Mouse (Mus musculus): Measurements from ENCODE around the gene Fam167b. TPM values are rescaled to one million over a fixed set of nuclear protein-coding genes. Genes with fewer than 3 reads are reported as not detected.

The Fam167b gene
- 0.54 TPM in 1 of 2 replicates, not detected in the other for polyA plus RNA-seq (2016; fragmentation: Nextera tagmentation; extraction: Ambion mirVana)

- 94% methylated on average over 5 of the region's 5 CpGs for WGBS
- Histone ChIP-seq H3K4me1 (peaks cover 7% of the 10 kb centered on the region; the same call in 1 of the 2 replicates), H3K27me3 (no peaks in the 10 kb centered on the region), H3K4me2 (replicated peaks) (peak within 1 kb of the TSS; percentile 30; the same call in 1 of the 2 replicates), H3K36me3 (no peaks in the 10 kb centered on the region), H3K4me3 (no peak within 1 kb of the TSS), H3K27ac (replicated peaks) (no peak within 1 kb of the TSS), H3K9ac (replicated peaks) (no peak within 1 kb of the TSS), H3K9me3 (no peaks in the 10 kb centered on the region)
- ATAC-seq (ENCODE audit: low FRiP score, low read depth) = no peak
These were observed at the start of gene Fam167b for GRCm38 (mm10) chr4:129578466-129578865. Gene Fam167b, minus strand, starts transcription at chr4:129578549.

- peaks cover 52% of the 10 kb centered on the region for H3K36me3 ChIP-seq
These were observed 47.7 kb upstream of the Fam167b start for GRCm38 (mm10) chr4:129626035-129626434.

GRCm38 (mm10) chr4:129625496-129625895, 47.1 kb upstream of the Fam167b start:
- peaks cover 51% of the 10 kb centered on the region for H3K36me3 ChIP-seq
- no peak overlapping the region for H3K9ac ChIP-seq (replicated peaks)
- H3K4me3 ChIP-seq = no peak overlapping the region
- peaks cover 30% of the 10 kb centered on the region for H3K4me1 ChIP-seq
- peak overlapping the region; percentile 88 for H3K27ac ChIP-seq (replicated peaks)
- ATAC-seq (ENCODE audit: low FRiP score, low read depth) = no peak
- 34% methylated on average over 4 of the region's 4 CpGs for WGBS
- H3K4me2 ChIP-seq (replicated peaks) = peak overlapping the region; percentile 84; the same call in 1 of the 2 replicates
- H3K27me3 ChIP-seq = no peaks in the 10 kb centered on the region
- no peaks in the 10 kb centered on the region for H3K9me3 ChIP-seq

More at GRCm38 (mm10) chr4:129626035-129626434, 47.7 kb upstream of the Fam167b start:
- Histone ChIP-seq H3K9ac (replicated peaks) (no peak overlapping the region), H3K27ac (replicated peaks) (no peak overlapping the region), H3K9me3 (no peaks in the 10 kb centered on the region), H3K4me1 (peaks cover 32% of the 10 kb centered on the region), H3K4me2 (replicated peaks) (no peak overlapping the region), H3K27me3 (no peaks in the 10 kb centered on the region), H3K4me3 (no peak overlapping the region)
- no peak for ATAC-seq (ENCODE audit: low FRiP score, low read depth)
- 82% methylated on average over 6 of the region's 6 CpGs for WGBS

- no peaks in the 10 kb centered on the region for H3K27me3 ChIP-seq
- peaks cover 30% of the 10 kb centered on the region for H3K4me1 ChIP-seq
- peak overlapping the region; percentile 59 for H3K4me3 ChIP-seq
- peaks cover 46% of the 10 kb centered on the region for H3K36me3 ChIP-seq
- under 1% methylated on average over 6 of the region's 6 CpGs for WGBS
- peak overlapping the region; percentile 72; the same call in 1 of the 2 replicates for H3K9ac ChIP-seq (replicated peaks)
- H3K27ac ChIP-seq (replicated peaks) = peak overlapping the region; percentile 88
- 0 out of 2 replicates have a peak, but pooled peaks have one; percentile 8 for ATAC-seq (ENCODE audit: low FRiP score, low read depth)
- H3K4me2 ChIP-seq (replicated peaks) = peak overlapping the region; percentile 84
- H3K9me3 ChIP-seq = no peaks in the 10 kb centered on the region
These were observed 46.7 kb upstream of the Fam167b start for GRCm38 (mm10) chr4:129625029-129625370.

GRCm38 (mm10) chr4:129624281-129625028, 46.1 kb upstream of the Fam167b start:
- WGBS = under 1% methylated on average over 18 of the region's 18 CpGs
- Histone ChIP-seq H3K4me3 (peak overlapping the region; percentile 59), H3K4me1 (peaks cover 30% of the 10 kb centered on the region), H3K36me3 (peaks cover 40% of the 10 kb centered on the region), H3K9me3 (no peaks in the 10 kb centered on the region), H3K9ac (replicated peaks) (peak overlapping the region; percentile 72), H3K27ac (replicated peaks) (peak overlapping the region; percentile 88), H3K4me2 (replicated peaks) (peak overlapping the region; percentile 84), H3K27me3 (no peaks in the 10 kb centered on the region)
- peak; percentile 87 for ATAC-seq (ENCODE audit: low FRiP score, low read depth)

- Histone ChIP-seq H3K9ac (replicated peaks) (peak within 1 kb of the TSS; percentile 72), H3K27ac (replicated peaks) (peak within 1 kb of the TSS; percentile 88), H3K4me2 (replicated peaks) (peak within 1 kb of the TSS; percentile 84), H3K4me3 (peak within 1 kb of the TSS; percentile 59), H3K27me3 (no peaks in the 10 kb centered on the region), H3K4me1 (peaks cover 33% of the 10 kb centered on the region), H3K9me3 (no peaks in the 10 kb centered on the region), H3K36me3 (peaks cover 33% of the 10 kb centered on the region)
- WGBS = 0% methylated on average over 10 of the region's 10 CpGs
- peak; percentile 47 for ATAC-seq (ENCODE audit: low FRiP score, low read depth)
These were observed 45.3 kb upstream of the Fam167b start, which contains the start of gene Ccdc28b for GRCm38 (mm10) chr4:129623681-129624091. Gene Ccdc28b, minus strand, starts transcription at chr4:129623947.

GRCm38 (mm10) chr4:129622803-129623535, 44.6 kb upstream of the Fam167b start:
- ATAC-seq (ENCODE audit: low FRiP score, low read depth) = no peak
- Histone ChIP-seq H3K4me2 (replicated peaks) (peak overlapping the region; percentile 84), H3K9me3 (no peaks in the 10 kb centered on the region), H3K27me3 (no peaks in the 10 kb centered on the region), H3K27ac (replicated peaks) (peak overlapping the region; percentile 88), H3K9ac (replicated peaks) (peak overlapping the region; percentile 72), H3K4me1 (peaks cover 40% of the 10 kb centered on the region), H3K36me3 (peaks cover 25% of the 10 kb centered on the region), H3K4me3 (peak overlapping the region; percentile 59)
- WGBS = 17% methylated on average over 8 of the region's 8 CpGs

GRCm38 (mm10) chr4:129622120-129622802, 43.9 kb upstream of the Fam167b start:
- Histone ChIP-seq H3K4me3 (peak overlapping the region; percentile 59; the same call in 1 of the 2 replicates), H3K4me2 (replicated peaks) (peak overlapping the region; percentile 84), H3K9me3 (no peaks in the 10 kb centered on the region), H3K9ac (replicated peaks) (peak overlapping the region; percentile 72), H3K36me3 (peaks cover 18% of the 10 kb centered on the region), H3K27ac (replicated peaks) (peak overlapping the region; percentile 88; the same call in 1 of the 2 replicates), H3K27me3 (no peaks in the 10 kb centered on the region), H3K4me1 (peaks cover 43% of the 10 kb centered on the region)
- 78% methylated on average over 11 of the region's 11 CpGs for WGBS
- ATAC-seq (ENCODE audit: low FRiP score, low read depth) = no peak

GRCm38 (mm10) chr4:129621283-129621841, 43.0 kb upstream of the Fam167b start:
- H3K4me3 ChIP-seq = no peak overlapping the region
- H3K9ac ChIP-seq (replicated peaks) = no peak overlapping the region
- no peaks in the 10 kb centered on the region for H3K27me3 ChIP-seq
- no peaks in the 10 kb centered on the region for H3K9me3 ChIP-seq
- no peak for ATAC-seq (ENCODE audit: low FRiP score, low read depth)
- H3K36me3 ChIP-seq = peaks cover 16% of the 10 kb centered on the region; the same call in 1 of the 2 replicates
- H3K4me2 ChIP-seq (replicated peaks) = 0 out of 2 replicates have a peak overlapping the region, but pooled peaks have one; percentile 1
- peaks cover 43% of the 10 kb centered on the region for H3K4me1 ChIP-seq
- H3K27ac ChIP-seq (replicated peaks) = no peak overlapping the region
- WGBS = 89% methylated on average over 8 of the region's 8 CpGs

- H3K9ac ChIP-seq (replicated peaks) = no peak overlapping the region
- H3K4me3 ChIP-seq = no peak overlapping the region
- ATAC-seq (ENCODE audit: low FRiP score, low read depth) = no peak
- H3K27me3 ChIP-seq = no peaks in the 10 kb centered on the region
- WGBS = 90% methylated on average over 11 of the region's 11 CpGs
- peaks cover 42% of the 10 kb centered on the region for H3K4me1 ChIP-seq
- peaks cover 19% of the 10 kb centered on the region for H3K36me3 ChIP-seq
- no peaks in the 10 kb centered on the region for H3K9me3 ChIP-seq
- H3K27ac ChIP-seq (replicated peaks) = no peak overlapping the region
- no peak overlapping the region for H3K4me2 ChIP-seq (replicated peaks)
These were observed 42.3 kb upstream of the Fam167b start for GRCm38 (mm10) chr4:129620419-129621282.
